Mouse (Mus musculus) heart, adult 10 weeks (tissue): ENCODE measurements around the gene Ipo4. TPM values are rescaled to one million over a fixed set of nuclear protein-coding genes. Genes with fewer than 3 reads are reported as not detected.

Experiments
- polyA plus RNA-seq: library from polyadenylated mRNA; stranded (reverse); fragments of 350-450 nt; fragmentation: Illumina TruSeq; extraction: RNeasy Lipid Tissue Mini Kit (QIAGEN cat#74804); gene quantifications from one replicate; pipeline ENCODE4 v1.2.3, GENCODE M21; 2014; ENCODE audit warnings: low read depth, low replicate concordance

Ipo4 gene
- polyA plus RNA-seq, 1 experiment from 2014 or later, result 40.5 TPM

Other genes starting within 250 kb of the Ipo4 start
- 123 TPM for gene Dhrs4, start 157.2 kb downstream of the Ipo4 start, polyA plus RNA-seq
- 3.0 TPM for gene Carmil3, start 145.3 kb downstream of the Ipo4 start, polyA plus RNA-seq
- gene Cpne6, start 125.5 kb downstream of the Ipo4 start, polyA plus RNA-seq, result not detected
- gene Nrl, start 111.0 kb downstream of the Ipo4 start, polyA plus RNA-seq, result not detected
- 8.5 TPM for gene Pck2, start 95.7 kb downstream of the Ipo4 start, polyA plus RNA-seq
- 175 TPM for gene Dcaf11, start 76.0 kb downstream of the Ipo4 start, polyA plus RNA-seq
- not detected for gene A730061H03Rik, start 75.6 kb downstream of the Ipo4 start, polyA plus RNA-seq
- 182 TPM for gene Fitm1, start 60.3 kb downstream of the Ipo4 start, polyA plus RNA-seq
- 165 TPM for gene Psme1, start 57.8 kb downstream of the Ipo4 start, polyA plus RNA-seq
- gene Emc9, start 50.7 kb downstream of the Ipo4 start, polyA plus RNA-seq, result 51.3 TPM
- gene Psme2, start 44.8 kb downstream of the Ipo4 start, polyA plus RNA-seq, result 100 TPM
- gene Rnf31, start 44.2 kb downstream of the Ipo4 start, polyA plus RNA-seq, result 19.4 TPM
- 17.2 TPM for gene Irf9, start 32.4 kb downstream of the Ipo4 start, polyA plus RNA-seq
- gene Rec8, start 17.9 kb downstream of the Ipo4 start, polyA plus RNA-seq, result 0.26 TPM
- 2.1 TPM for gene Gm49378, start 1.9 kb upstream of the Ipo4 start, polyA plus RNA-seq
- 38.9 TPM for gene Tm9sf1, start 7.8 kb upstream of the Ipo4 start, polyA plus RNA-seq
- gene Tssk4, start 14.2 kb upstream of the Ipo4 start, polyA plus RNA-seq, result 0.45 TPM
- 61.1 TPM for gene Mdp1, start 24.6 kb upstream of the Ipo4 start, polyA plus RNA-seq
- 16.2 TPM for gene Gmpr2, start 36.0 kb upstream of the Ipo4 start, polyA plus RNA-seq
- 153 TPM for gene Nedd8, start 36.2 kb upstream of the Ipo4 start, polyA plus RNA-seq
- 12.6 TPM for gene Tinf2, start 45.9 kb upstream of the Ipo4 start, polyA plus RNA-seq
- gene Tgm1, start 78.0 kb upstream of the Ipo4 start, polyA plus RNA-seq, result 0.21 TPM
- 15.7 TPM for gene Rabggta, start 86.3 kb upstream of the Ipo4 start, polyA plus RNA-seq
- gene Dhrs1, start 109.7 kb upstream of the Ipo4 start, polyA plus RNA-seq, result 55.4 TPM
- gene Nop9, start 109.7 kb upstream of the Ipo4 start, polyA plus RNA-seq, result 10.6 TPM
- gene Cideb, start 122.5 kb upstream of the Ipo4 start, polyA plus RNA-seq, result 6.6 TPM
- gene Ltb4r2, start 125.5 kb upstream of the Ipo4 start, polyA plus RNA-seq, result not detected
- 0.45 TPM for gene Ltb4r1, start 130.0 kb upstream of the Ipo4 start, polyA plus RNA-seq
- gene Adcy4, start 148.1 kb upstream of the Ipo4 start, polyA plus RNA-seq, result 21.5 TPM
- gene Ripk3, start 152.9 kb upstream of the Ipo4 start, polyA plus RNA-seq, result 3.1 TPM
- 5.2 TPM for gene Nfatc4, start 187.2 kb upstream of the Ipo4 start, polyA plus RNA-seq
- gene Nynrin, start 218.1 kb upstream of the Ipo4 start, polyA plus RNA-seq, result 3.8 TPM
- not detected for gene Cbln3, start 248.4 kb upstream of the Ipo4 start, polyA plus RNA-seq
- gene Khnyn, start 249.0 kb upstream of the Ipo4 start, polyA plus RNA-seq, result 13.0 TPM